Mouse (Mus musculus): ENCODE data around the gene Prss12. TPM values are rescaled to one million over a fixed set of nuclear protein-coding genes. Genes with fewer than 3 reads are reported as not detected.

The Prss12 gene
- under 1 TPM; 0.36 to 0.73 TPM for total RNA-seq (2021)
- long read RNA-seq, experiment 1, partial matches to known transcripts = 0 of 1 reads
- long read RNA-seq, experiment 1, other reads (novel, unspliced or antisense) = 0 of 1 reads
- long read RNA-seq, experiment 2, partial matches to known transcripts = 0 of 1 reads
- long read RNA-seq, experiment 2, other reads (novel, unspliced or antisense) = 0 of 1 reads

- peak; percentile 49 for DNase-seq
- Histone ChIP-seq H3K4me3 (peak within 1 kb of the TSS; percentile 85), H3K27ac (peak within 1 kb of the TSS; percentile 68)
- intact Hi-C loops (cut with DNase I) = no loop called here
- TF ChIP-seq CTCF (IDR thresholded peaks at IDR 0.05) = no peak
Observed at GRCm38 (mm10) chr3:123446708-123447537, at the start of gene Prss12. TSS of gene Prss12 (plus strand) at chr3:123446913.

GRCm38 (mm10) chr3:123397562-123398481 lies 48.9 kb upstream of the Prss12 start:
- Histone ChIP-seq H3K4me3 (no peak overlapping the region), H3K27ac (no peak overlapping the region)
- no peak for DNase-seq
- intact Hi-C loops (cut with DNase I) = no loop called here
- TF ChIP-seq CTCF (IDR thresholded peaks at IDR 0.05) = no peak

GRCm38 (mm10) chr3:123404945-123405344 lies 41.8 kb upstream of the Prss12 start:
- TF ChIP-seq CTCF (IDR thresholded peaks at IDR 0.05) = no peak
- intact Hi-C loops (cut with DNase I) = no loop called here
- DNase-seq = no peak
- H3K4me3 ChIP-seq = no peak overlapping the region
- H3K27ac ChIP-seq = no peak overlapping the region

- no peak for TF ChIP-seq CTCF (IDR thresholded peaks at IDR 0.05)
- DNase-seq = no peak
- no peak overlapping the region for H3K4me3 ChIP-seq
- no peak overlapping the region for H3K27ac ChIP-seq
- intact Hi-C loops (cut with DNase I) = no loop called here
Observed at GRCm38 (mm10) chr3:123411821-123412578, 34.7 kb upstream of the Prss12 start.

GRCm38 (mm10) chr3:123413173-123413572 lies 33.5 kb upstream of the Prss12 start:
- no peak for TF ChIP-seq CTCF (IDR thresholded peaks at IDR 0.05)
- Histone ChIP-seq H3K27ac (no peak overlapping the region), H3K4me3 (no peak overlapping the region)
- intact Hi-C loops (cut with DNase I) = no loop called here
- no peak for DNase-seq

GRCm38 (mm10) chr3:123425647-123426046 lies 21.1 kb upstream of the Prss12 start:
- no peak for TF ChIP-seq CTCF (IDR thresholded peaks at IDR 0.05)
- no peak for DNase-seq
- no peak overlapping the region for H3K27ac ChIP-seq
- no peak overlapping the region for H3K4me3 ChIP-seq
- intact Hi-C loops (cut with DNase I) = no loop called here

GRCm38 (mm10) chr3:123428005-123428404 lies 18.7 kb upstream of the Prss12 start:
- intact Hi-C loops (cut with DNase I) = no loop called here
- no peak for TF ChIP-seq CTCF (IDR thresholded peaks at IDR 0.05)

GRCm38 (mm10) chr3:123429597-123430458 lies 16.9 kb upstream of the Prss12 start:
- no peak for TF ChIP-seq CTCF (IDR thresholded peaks at IDR 0.05)
- no peak overlapping the region for H3K27ac ChIP-seq
- no peak overlapping the region for H3K4me3 ChIP-seq
- no peak for DNase-seq
- intact Hi-C loops (cut with DNase I) = no loop called here

More at GRCm38 (mm10) chr3:123428005-123428404, 18.7 kb upstream of the Prss12 start:
- no peak overlapping the region for H3K27ac ChIP-seq
- no peak for DNase-seq
- no peak overlapping the region for H3K4me3 ChIP-seq

DNA sequence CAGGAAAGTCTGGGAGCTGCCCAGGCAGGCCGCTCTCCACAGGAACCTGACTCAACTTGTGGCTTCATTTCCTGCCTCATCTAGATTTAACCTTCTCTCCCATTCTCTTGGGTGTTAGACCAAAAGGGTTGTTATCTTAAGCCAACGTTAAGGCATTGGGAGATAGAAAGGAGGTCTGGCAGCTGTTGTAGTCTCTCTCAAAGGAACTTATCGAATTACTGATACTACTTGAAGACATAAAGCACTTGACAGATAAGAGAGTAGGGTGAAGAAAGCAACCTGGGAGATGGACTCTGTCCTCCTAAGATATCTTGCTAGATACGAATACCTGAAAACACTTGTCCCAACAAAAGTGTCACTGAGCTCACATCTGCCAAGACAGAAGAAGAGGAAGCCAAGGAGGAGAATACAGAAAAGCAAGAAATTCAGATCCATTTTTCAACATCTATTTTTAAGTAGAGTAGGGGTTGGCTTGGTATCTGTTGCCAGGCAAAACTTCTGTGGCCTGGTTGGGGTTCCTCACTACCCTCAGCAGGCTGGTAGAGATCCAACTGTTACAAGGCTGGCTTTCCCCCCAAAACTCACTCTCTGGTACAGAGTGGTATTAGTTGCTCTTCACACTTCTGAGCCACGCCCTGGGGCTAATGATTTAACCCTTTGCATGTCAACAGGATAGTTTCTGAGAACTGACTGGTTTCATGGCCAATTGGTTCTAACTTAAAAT lies 14.6 kb upstream of the Prss12 start:
- TF ChIP-seq CTCF (IDR thresholded peaks at IDR 0.05) = no peak
- Histone ChIP-seq H3K4me3 (no peak overlapping the region), H3K27ac (no peak overlapping the region)
- DNase-seq = no peak
- intact Hi-C loops (cut with DNase I) = no loop called here

GRCm38 (mm10) chr3:123433362-123433761 lies 13.4 kb upstream of the Prss12 start:
- TF ChIP-seq CTCF (IDR thresholded peaks at IDR 0.05) = no peak
- Histone ChIP-seq H3K27ac (no peak overlapping the region), H3K4me3 (no peak overlapping the region)
- DNase-seq = no peak
- intact Hi-C loops (cut with DNase I) = no loop called here

DNA sequence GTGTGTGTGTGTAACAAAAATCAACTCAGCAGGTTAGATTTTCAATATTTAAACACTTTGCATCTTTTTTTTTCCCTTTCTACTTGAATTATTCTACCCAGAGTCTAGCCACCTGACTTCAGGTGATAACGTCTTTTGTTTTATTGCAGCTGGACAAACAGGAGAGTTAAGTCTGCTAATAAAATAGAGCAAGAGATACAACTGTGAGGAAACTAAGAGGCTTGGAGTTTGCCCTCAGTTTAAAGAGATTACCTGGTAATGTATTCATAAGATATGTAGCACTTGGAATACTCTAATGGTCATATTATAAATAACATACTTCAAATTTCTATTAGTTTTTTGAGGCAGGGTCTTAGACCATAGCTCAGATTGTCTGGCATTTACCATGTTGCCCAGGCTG lies 9.1 kb upstream of the Prss12 start:
- intact Hi-C loops (cut with DNase I) = no loop called here
- Histone ChIP-seq H3K4me3 (no peak overlapping the region), H3K27ac (no peak overlapping the region)
- no peak for TF ChIP-seq CTCF (IDR thresholded peaks at IDR 0.05)
- DNase-seq = no peak

Data from gastrocnemius, adult 2 months (tissue).